Mouse (Mus musculus) liver, embryonic 14.5 days (tissue): ENCODE data around the gene Foxn3.

ENCODE experiments used
- CTCF ChIP-seq: IDR thresholded peaks from 2 replicates; pipeline ENCODE4 v1.5.1; 2016; ENCODE audit warnings: antibody characterized with exemption, low read depth, control low read depth
- EP300 ChIP-seq: IDR thresholded peaks from 2 replicates; pipeline ENCODE4 v1.6.1; 2016; ENCODE audit warnings: antibody characterized with exemption, low read depth

DNA sequence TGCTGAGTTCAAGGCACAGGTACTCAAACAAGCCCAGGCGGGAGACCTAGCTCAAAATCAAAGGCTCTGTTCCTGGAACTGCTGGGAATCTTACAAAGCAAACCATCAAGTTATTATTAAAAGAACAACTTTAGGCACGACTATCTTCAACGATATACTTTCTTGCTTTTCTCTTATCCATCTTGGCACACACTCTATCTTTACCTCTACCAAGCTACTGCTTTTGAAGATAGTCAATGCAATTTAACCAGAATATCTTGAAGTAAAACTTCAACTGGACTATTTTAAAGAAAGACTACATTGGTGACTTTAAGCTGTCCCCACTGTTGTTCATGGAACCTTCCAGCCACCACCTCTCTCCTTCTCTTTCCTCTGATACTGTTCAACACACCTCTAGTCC lies 185.7 kb downstream of the Foxn3 start:
- TF ChIP-seq CTCF, result no peak
- TF ChIP-seq EP300, result no peak; the same call in 1 of the 2 replicates
